Mouse (Mus musculus) liver, adult 2 months (tissue): ENCODE measurements at regions not wholly inside any gene's neighbourhood (a gene's known extent, or its start where the extent isn't known, plus 50 kb on each side); places are given as distances from the start of the nearest gene placed in this dataset.

Experiments used
- CTCF ChIP-seq: fragments of 200-500 bp; IDR thresholded peaks from 2 replicates; pipeline ENCODE4 v1.5.1; 2011; ENCODE audit warnings: low read depth, low read length, control low read depth
- POLR2A ChIP-seq: fragments of 200-500 bp; IDR thresholded peaks from 2 replicates; pipeline ENCODE4 v1.6.1; 2011; ENCODE audit warnings: low read length, control low read depth; ENCODE audit not compliant: insufficient read depth; ENCODE audit errors: extremely low read depth

DNA sequence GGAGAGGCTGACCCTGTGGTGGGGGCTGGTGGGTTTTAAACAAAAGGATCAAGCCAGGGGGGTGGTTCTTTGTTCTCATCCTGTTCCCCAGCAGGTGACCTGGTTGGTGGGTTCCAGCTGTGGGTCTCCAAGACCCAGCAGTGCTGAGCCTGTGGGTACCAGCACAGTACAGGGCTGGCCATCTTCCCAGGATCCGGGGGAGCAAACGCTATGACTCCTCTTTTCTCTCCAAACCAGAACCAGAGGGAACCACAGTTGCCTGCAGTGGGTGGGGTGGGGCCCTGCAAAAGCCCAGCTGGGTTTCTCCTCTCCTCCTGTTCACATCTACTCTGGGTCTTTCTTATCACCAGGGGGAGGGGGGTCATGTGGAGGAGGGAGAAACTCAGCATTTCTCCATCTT is 90.5 kb upstream of the Zfp507 start:
- TF ChIP-seq CTCF, result no peak
- TF ChIP-seq POLR2A, result no peak
